In the genomic region with DNA sequence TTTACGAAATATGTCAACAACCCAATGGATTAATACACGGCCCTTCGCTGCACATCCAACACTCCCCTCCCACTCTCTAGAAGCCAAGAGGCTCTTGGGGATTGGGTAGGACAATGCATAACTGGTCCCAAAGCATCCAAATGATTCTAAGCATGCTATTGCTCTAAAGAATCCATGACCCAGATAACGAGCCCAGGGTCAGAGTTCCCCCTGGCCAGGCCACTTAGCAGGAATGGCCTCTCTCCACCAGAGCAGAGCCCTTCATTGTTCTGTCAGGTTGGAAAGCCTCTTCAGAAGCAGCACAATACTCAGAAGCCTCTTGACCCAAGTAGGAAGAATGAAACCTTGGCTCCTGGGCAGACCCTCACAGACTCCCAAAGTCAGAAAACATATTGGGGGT, we compare ENCODE assay signal across 9 mouse cellular contexts. TPM values are rescaled to one million over a fixed set of nuclear protein-coding genes. Genes with fewer than 3 reads are reported as not detected.
DNase-seq lines count a peak whose midpoint lies in the region; ATAC-seq and TF ChIP-seq lines count a peak whose summit lies in the region.
"Had no signal": no experiment of that assay in that cellular context is flagged by ENCODE, and none has a peak within 500 bp of the region (broad histone marks: within the 10 kb centered on the region; RNA-seq: fewer than 3 reads in every experiment).

No protein-coding gene starts in this region.

- H3K36me3 ChIP-seq in forebrain, embryonic 10.5 days (replicated peaks), result peaks cover 10% of the 10 kb centered on the region
- H3K36me3 ChIP-seq in forebrain, embryonic 16.5 days (ENCODE audit: control insufficient read depth, insufficient read depth), result no peaks in the 10 kb centered on the region
- no peaks in the 10 kb centered on the region for H3K36me3 ChIP-seq in midbrain, embryonic 11.5 days (ENCODE audit: control insufficient read depth, insufficient read depth, low read length)

- peak overlapping the region; percentile 73 for H3K27ac ChIP-seq in forebrain, embryonic 10.5 days
- no peak overlapping the region for H3K27ac ChIP-seq in forebrain, embryonic 16.5 days (ENCODE audit: low read length)
- peak overlapping the region; percentile 50; the same call in 1 of the 2 replicates for H3K27ac ChIP-seq in midbrain, embryonic 11.5 days (ENCODE audit: low read depth, low read length)

- no peak for DNase-seq in forebrain, embryonic 10.5 days (ENCODE audit: extremely low spot score, low spot score)
- peak; percentile 44 for DNase-seq in lung, adult 2 months
- no peak for DNase-seq in lung, postnatal 10 days
- DNase-seq in midbrain, embryonic 11.5 days (ENCODE audit: low spot score, missing footprints), result no peak
- peak; percentile 38 for DNase-seq in yolk sac, embryonic 10.5 days (ENCODE audit: low spot score)
- no peak for DNase-seq in MN1 (ENCODE audit: low spot score)
- no peak for DNase-seq in urinary bladder, postnatal 14 days (ENCODE audit: low spot score)
- DNase-seq: heart, postnatal 36 days had no signal

- TF ChIP-seq CTCF in lung, adult 2 months (IDR thresholded peaks at IDR 0.05; ENCODE audit: insufficient read depth, low read length), result no peak

- peaks cover 46% of the 10 kb centered on the region for H3K27me3 ChIP-seq in forebrain, embryonic 10.5 days (ENCODE audit: poor library complexity, severe bottlenecking)
- H3K27me3 ChIP-seq in forebrain, embryonic 16.5 days (replicated peaks; ENCODE audit: control insufficient read depth, insufficient read depth, low read length), result no peaks in the 10 kb centered on the region
- H3K27me3 ChIP-seq in midbrain, embryonic 11.5 days (ENCODE audit: control insufficient read depth, insufficient read depth, low read length), result peaks cover 30% of the 10 kb centered on the region

- no peak for ATAC-seq in forebrain, embryonic 16.5 days
- peak; percentile 45 for ATAC-seq in midbrain, embryonic 11.5 days (ENCODE audit: low FRiP score)

- 44% methylated on average over 4 of the region's 4 CpGs for WGBS in forebrain, embryonic 10.5 days
- WGBS in forebrain, embryonic 16.5 days, result 53% methylated on average over 4 of the region's 4 CpGs
- WGBS in lung, adult 2 months, result 62% methylated on average over 4 of the region's 4 CpGs
- WGBS in midbrain, embryonic 11.5 days, result 43% methylated on average over 4 of the region's 4 CpGs

- no peak overlapping the region for H3K9ac ChIP-seq in forebrain, embryonic 16.5 days (replicated peaks; ENCODE audit: low read depth, low read length)
- no peak overlapping the region for H3K9ac ChIP-seq in midbrain, embryonic 11.5 days (ENCODE audit: low read length)

- H3K4me2 ChIP-seq in forebrain, embryonic 16.5 days (ENCODE audit: low read length), result no peak overlapping the region
- H3K4me2 ChIP-seq in midbrain, embryonic 11.5 days, result no peak overlapping the region

- peaks cover 67% of the 10 kb centered on the region for H3K4me1 ChIP-seq in forebrain, embryonic 10.5 days
- peaks cover 11% of the 10 kb centered on the region for H3K4me1 ChIP-seq in forebrain, embryonic 16.5 days (replicated peaks; ENCODE audit: control insufficient read depth, insufficient read depth, low read length)
- peaks cover 17% of the 10 kb centered on the region for H3K4me1 ChIP-seq in lung, adult 2 months (ENCODE audit: control insufficient read depth, insufficient read depth, low read length)
- H3K4me1 ChIP-seq in midbrain, embryonic 11.5 days (ENCODE audit: control insufficient read depth, insufficient read depth, low read length), result peaks cover 17% of the 10 kb centered on the region

- H3K4me3 ChIP-seq in forebrain, embryonic 10.5 days, result peak overlapping the region; percentile 10; the same call in 1 of the 2 replicates
- no peak overlapping the region for H3K4me3 ChIP-seq in forebrain, embryonic 16.5 days (replicated peaks; ENCODE audit: low read length)
- H3K4me3 ChIP-seq in lung, adult 2 months (replicated peaks; ENCODE audit: extremely low read depth, low read depth, low read length), result no peak overlapping the region
- H3K4me3 ChIP-seq in midbrain, embryonic 11.5 days (ENCODE audit: low read depth, low read length), result no peak overlapping the region

- no peaks in the 10 kb centered on the region for H3K9me3 ChIP-seq in forebrain, embryonic 10.5 days
- H3K9me3 ChIP-seq in forebrain, embryonic 16.5 days (ENCODE audit: control insufficient read depth, low read length), result no peaks in the 10 kb centered on the region
- H3K9me3 ChIP-seq in midbrain, embryonic 11.5 days (ENCODE audit: control insufficient read depth, low read length), result no peaks in the 10 kb centered on the region

- no peak for TF ChIP-seq POLR2A in lung, adult 2 months (IDR thresholded peaks at IDR 0.05; ENCODE audit: borderline replicate concordance, extremely low read depth, low read depth, low read length)

RNA-seq across cellular contexts. Expression of a gene that starts 22.1 kb away (rescaled TPM):
- polyA plus RNA-seq in forebrain, embryonic 10.5 days (2016; fragmentation: Nextera tagmentation; extraction: Ambion mirVana), result 9.3 and 12.4 TPM in 2 replicates
- polyA plus RNA-seq in forebrain, embryonic 16.5 days (2015; fragmentation: Nextera tagmentation; extraction: Ambion mirVana), result 13.9 and 16.1 TPM in 2 replicates
- 125 and 132 TPM in 2 replicates for polyA plus RNA-seq in lung, adult 2 months (2012; rRNA removed)
- polyA plus RNA-seq in midbrain, embryonic 11.5 days (2014; fragmentation: Nextera tagmentation; extraction: Ambion mirVana), result 5.8 and 7.8 TPM in 2 replicates

Comparison
In these comparisons a context has a peak if more than half of its experiments do, and no peak if none do; other contexts are left out.
1. DNase-seq: peak in lung, adult 2 months (single experiment) and yolk sac, embryonic 10.5 days (single experiment); none in forebrain, embryonic 10.5 days (single experiment), lung, postnatal 10 days (single experiment), midbrain, embryonic 11.5 days (single experiment), MN1 (single experiment) and urinary bladder, postnatal 14 days (single experiment).